Mouse (Mus musculus): ENCODE measurements around the gene Plk3. TPM values are rescaled to one million over a fixed set of nuclear protein-coding genes. Genes with fewer than 3 reads are reported as not detected.
A peak's percentile ranks its signal among the peaks of the same experiment; 100 is the strongest.

The Plk3 gene
- total and polyA plus RNA-seq, 2 experiments from 2014 or later = 1.9 to 4.0 TPM

DNA sequence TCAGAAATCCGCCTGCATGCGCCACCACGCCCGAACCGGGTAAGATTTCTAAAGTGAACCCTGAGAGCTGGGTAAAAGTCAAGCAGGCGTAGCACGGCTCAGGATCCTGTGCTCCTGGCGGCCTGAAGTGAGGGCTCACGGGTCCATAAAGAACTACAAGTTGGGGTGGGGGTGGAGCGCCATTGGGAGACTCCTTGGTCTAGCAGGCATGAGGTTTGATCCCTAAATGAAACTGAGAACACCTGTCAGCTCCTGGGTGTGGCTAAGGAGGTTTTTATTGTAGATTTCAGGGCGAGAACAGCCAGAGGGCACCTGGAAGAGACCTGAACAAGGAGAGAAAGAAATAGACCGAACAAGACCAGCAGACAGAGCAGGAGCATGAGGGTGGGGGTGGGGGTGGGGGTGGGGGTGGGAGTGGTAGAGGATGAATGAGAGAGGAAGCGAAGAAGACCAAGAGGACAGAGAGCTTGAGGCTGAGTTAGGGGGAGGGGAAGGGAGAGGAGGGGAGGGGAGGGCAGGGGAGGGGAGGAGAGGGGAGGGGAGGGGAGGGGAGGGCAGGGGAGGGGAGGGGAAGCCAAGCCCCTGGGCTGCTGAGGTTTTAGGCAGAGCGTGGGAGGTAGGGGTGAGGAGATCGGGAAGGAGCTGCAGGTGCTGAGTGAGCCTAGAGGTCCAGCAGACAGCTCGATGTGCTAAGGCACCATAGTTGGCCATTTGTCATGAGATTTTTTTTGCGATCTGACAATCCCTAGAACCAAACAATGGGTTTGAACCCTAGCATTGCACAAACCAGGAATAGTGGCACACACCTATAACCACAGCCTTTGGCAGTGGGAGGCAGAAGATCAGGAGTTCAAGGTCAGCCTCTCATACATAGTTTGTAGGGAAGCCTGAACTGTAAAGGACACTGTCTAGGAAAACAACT lies 4.8 kb upstream of the Plk3 start:
- no peaks in the 10 kb centered on the region for H3K36me3 ChIP-seq (replicated peaks; ENCODE audit: control insufficient read depth, insufficient read depth, low read length)
- H3K9me3 ChIP-seq (replicated peaks; ENCODE audit: control insufficient read depth, low read length) = no peaks in the 10 kb centered on the region
- ATAC-seq (ENCODE audit: insufficient read depth, low read depth) (no peak), DNase-seq (ENCODE audit: low spot score) (no peak)
- no peaks in the 10 kb centered on the region for H3K27me3 ChIP-seq (ENCODE audit: control insufficient read depth, insufficient read depth, low read length)
- H3K4me3 ChIP-seq (ENCODE audit: low read depth, low read length) = no peak overlapping the region
- TF ChIP-seq EP300 (IDR thresholded peaks at IDR 0.05; ENCODE audit: low read depth) (no peak), CTCF (IDR thresholded peaks at IDR 0.05; ENCODE audit: low read depth) (no peak)
- no peak overlapping the region for H3K27ac ChIP-seq (ENCODE audit: low read depth)
- H3K9ac ChIP-seq (replicated peaks; ENCODE audit: low read depth, low read length) = no peak overlapping the region
- 0 out of 2 replicates have a peak, but pooled peaks cover 4% of the 10 kb centered on the region for H3K4me1 ChIP-seq (ENCODE audit: control insufficient read depth, insufficient read depth)
- no peak overlapping the region for H3K4me2 ChIP-seq (ENCODE audit: low read depth, low read length)
- WGBS = 61% methylated on average over 16 of the region's 17 CpGs

- 0 out of 2 replicates have a peak, but pooled peaks cover 4% of the 10 kb centered on the region for H3K4me1 ChIP-seq (ENCODE audit: control insufficient read depth, insufficient read depth)
- no peak for ATAC-seq (ENCODE audit: insufficient read depth, low read depth)
- no peak overlapping the region for H3K9ac ChIP-seq (replicated peaks; ENCODE audit: low read depth, low read length)
- no peaks in the 10 kb centered on the region for H3K9me3 ChIP-seq (replicated peaks; ENCODE audit: control insufficient read depth, low read length)
- H3K36me3 ChIP-seq (replicated peaks; ENCODE audit: control insufficient read depth, insufficient read depth, low read length) = no peaks in the 10 kb centered on the region
- 33% methylated on average over 8 of the region's 8 CpGs for WGBS
- DNase-seq (ENCODE audit: low spot score) = no peak
- no peak overlapping the region for H3K4me3 ChIP-seq (ENCODE audit: low read depth, low read length)
- TF ChIP-seq EP300 (IDR thresholded peaks at IDR 0.05; ENCODE audit: low read depth) (no peak), CTCF (IDR thresholded peaks at IDR 0.05; ENCODE audit: low read depth) (no peak)
- no peak overlapping the region for H3K4me2 ChIP-seq (ENCODE audit: low read depth, low read length)
- H3K27me3 ChIP-seq (ENCODE audit: control insufficient read depth, insufficient read depth, low read length) = peaks cover 9% of the 10 kb centered on the region; the same call in 1 of the 2 replicates
- no peak overlapping the region for H3K27ac ChIP-seq (ENCODE audit: low read depth)
Measured at GRCm38 (mm10) chr4:117136034-117136433, 2.3 kb upstream of the Plk3 start.

DNA sequence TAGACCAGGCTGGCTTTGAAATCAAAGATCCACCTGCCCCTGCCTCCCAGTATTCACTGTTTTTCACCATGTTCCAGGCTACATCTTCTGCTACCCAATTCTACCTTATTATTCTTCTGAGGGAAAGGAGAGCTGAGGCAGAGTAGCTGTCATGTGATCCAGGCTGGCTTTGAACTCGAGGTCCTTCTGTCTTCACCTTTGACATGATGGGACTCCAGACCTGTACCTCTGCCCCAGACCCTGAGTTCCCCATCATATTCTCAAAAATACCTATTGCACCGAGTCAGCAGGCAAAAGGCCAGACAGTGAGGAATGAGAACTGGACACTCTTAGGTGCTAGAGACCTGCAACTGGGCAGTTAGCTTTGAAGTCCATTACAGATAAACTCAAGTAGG lies 835 bp upstream of the Plk3 start:
- Histone ChIP-seq H3K27ac (ENCODE audit: low read depth) (no peak overlapping the region; the same call in 1 of the 2 replicates), H3K36me3 (replicated peaks; ENCODE audit: control insufficient read depth, insufficient read depth, low read length) (no peaks in the 10 kb centered on the region), H3K9me3 (replicated peaks; ENCODE audit: control insufficient read depth, low read length) (no peaks in the 10 kb centered on the region), H3K4me1 (ENCODE audit: control insufficient read depth, insufficient read depth) (0 out of 2 replicates have a peak, but pooled peaks cover 4% of the 10 kb centered on the region), H3K9ac (replicated peaks; ENCODE audit: low read depth, low read length) (no peak overlapping the region), H3K27me3 (ENCODE audit: control insufficient read depth, insufficient read depth, low read length) (peaks cover 9% of the 10 kb centered on the region; the same call in 1 of the 2 replicates), H3K4me3 (ENCODE audit: low read depth, low read length) (no peak overlapping the region), H3K4me2 (ENCODE audit: low read depth, low read length) (no peak overlapping the region)
- ATAC-seq (ENCODE audit: insufficient read depth, low read depth) (no peak), DNase-seq (ENCODE audit: low spot score) (no peak)
- WGBS = 27% methylated on average over 2 of the region's 2 CpGs
- TF ChIP-seq CTCF (IDR thresholded peaks at IDR 0.05; ENCODE audit: low read depth) = no peak
- TF ChIP-seq EP300 (IDR thresholded peaks at IDR 0.05; ENCODE audit: low read depth) = no peak

- no peaks in the 10 kb centered on the region for H3K9me3 ChIP-seq (replicated peaks; ENCODE audit: control insufficient read depth, low read length)
- 0 out of 2 replicates have a peak, but pooled peaks cover 5% of the 10 kb centered on the region for H3K36me3 ChIP-seq (replicated peaks; ENCODE audit: control insufficient read depth, insufficient read depth, low read length)
- H3K27ac ChIP-seq (ENCODE audit: low read depth) = peak overlapping the region; percentile 7; the same call in 1 of the 2 replicates
- H3K9ac ChIP-seq (replicated peaks; ENCODE audit: low read depth, low read length) = peak overlapping the region; percentile 61
- WGBS = 0% methylated on average over 38 of the region's 42 CpGs
- TF ChIP-seq EP300 (IDR thresholded peaks at IDR 0.05; ENCODE audit: low read depth) (no peak), CTCF (IDR thresholded peaks at IDR 0.05; ENCODE audit: low read depth) (no peak)
- H3K4me2 ChIP-seq (ENCODE audit: low read depth, low read length) = peak overlapping the region; percentile 78
- no peak for DNase-seq (ENCODE audit: low spot score)
- ATAC-seq (ENCODE audit: insufficient read depth, low read depth) = peak; percentile 25
- peaks cover 9% of the 10 kb centered on the region; the same call in 1 of the 2 replicates for H3K27me3 ChIP-seq (ENCODE audit: control insufficient read depth, insufficient read depth, low read length)
- 0 out of 2 replicates have a peak, but pooled peaks cover 4% of the 10 kb centered on the region for H3K4me1 ChIP-seq (ENCODE audit: control insufficient read depth, insufficient read depth)
- H3K4me3 ChIP-seq (ENCODE audit: low read depth, low read length) = peak overlapping the region; percentile 70
Measured at GRCm38 (mm10) chr4:117133366-117133796, 382 bp downstream of the Plk3 start.

GRCm38 (mm10) chr4:117132794-117133143 lies 994 bp downstream of the Plk3 start:
- no peak for ATAC-seq (ENCODE audit: insufficient read depth, low read depth)
- Histone ChIP-seq H3K4me3 (ENCODE audit: low read depth, low read length) (peak overlapping the region; percentile 70), H3K4me2 (ENCODE audit: low read depth, low read length) (peak overlapping the region; percentile 78), H3K36me3 (replicated peaks; ENCODE audit: control insufficient read depth, insufficient read depth, low read length) (0 out of 2 replicates have a peak, but pooled peaks cover 8% of the 10 kb centered on the region), H3K27ac (ENCODE audit: low read depth) (no peak overlapping the region), H3K4me1 (ENCODE audit: control insufficient read depth, insufficient read depth) (0 out of 2 replicates have a peak, but pooled peaks cover 4% of the 10 kb centered on the region), H3K27me3 (ENCODE audit: control insufficient read depth, insufficient read depth, low read length) (peaks cover 9% of the 10 kb centered on the region; the same call in 1 of the 2 replicates), H3K9me3 (replicated peaks; ENCODE audit: control insufficient read depth, low read length) (no peaks in the 10 kb centered on the region), H3K9ac (replicated peaks; ENCODE audit: low read depth, low read length) (no peak overlapping the region)
- DNase-seq (ENCODE audit: low spot score) = no peak
- TF ChIP-seq EP300 (IDR thresholded peaks at IDR 0.05; ENCODE audit: low read depth) = no peak
- 34% methylated on average over 11 of the region's 11 CpGs for WGBS

Measured in heart, postnatal 0 days (tissue).